In the genomic region with DNA sequence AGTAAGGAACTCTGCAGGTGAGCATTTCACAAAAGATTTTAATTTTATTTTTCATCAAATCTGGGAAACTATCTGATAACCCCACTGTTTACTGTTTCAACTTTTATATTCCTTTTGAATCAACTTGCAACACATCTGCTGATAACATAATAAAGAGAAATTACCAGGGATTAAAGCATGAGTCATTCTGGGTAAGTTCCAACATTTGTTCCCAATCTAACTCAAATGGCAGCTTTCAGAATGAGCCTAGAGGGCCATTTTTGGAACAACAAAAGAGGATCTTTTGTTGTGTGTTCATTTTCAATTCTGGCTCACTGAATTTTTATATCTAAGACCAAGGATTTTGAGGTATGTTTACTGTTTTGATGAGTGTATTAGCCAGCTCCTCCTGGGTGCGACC, we compare ENCODE assay signal across 13 mouse cellular contexts.
"Had no signal": no experiment of that assay in that cellular context is flagged by ENCODE, and none has a peak within 500 bp of the region (broad histone marks: within the 10 kb centered on the region; RNA-seq: fewer than 3 reads in every experiment).

No protein-coding gene starts in this region.

- DNase-seq: lung, adult 2 months; lung, postnatal 14 days; lung, postnatal 36 days; right cerebral cortex, postnatal 14 days; thymus, adult 2 months; thymus, postnatal 25 days had no signal

- H3K4me3 ChIP-seq: lung, embryonic 15.5 days; midbrain, embryonic 13.5 days; midbrain, embryonic 15.5 days; neural tube, embryonic 12.5 days; stomach, embryonic 15.5 days had no signal

- H3K27ac ChIP-seq: lung, embryonic 15.5 days; macrophage; midbrain, embryonic 13.5 days; midbrain, embryonic 15.5 days; neural tube, embryonic 12.5 days; stomach, embryonic 15.5 days; stomach, postnatal 0 days had no signal
